Mouse (Mus musculus): ENCODE data around the gene Capza2. TPM values are rescaled to one million over a fixed set of nuclear protein-coding genes. Genes with fewer than 3 reads are reported as not detected.
A peak's percentile ranks its signal among the peaks of the same experiment; 100 is the strongest.

Gene Capza2
- polyA plus RNA-seq, 1 experiment from 2014 or later, result 97.5 TPM

DNA sequence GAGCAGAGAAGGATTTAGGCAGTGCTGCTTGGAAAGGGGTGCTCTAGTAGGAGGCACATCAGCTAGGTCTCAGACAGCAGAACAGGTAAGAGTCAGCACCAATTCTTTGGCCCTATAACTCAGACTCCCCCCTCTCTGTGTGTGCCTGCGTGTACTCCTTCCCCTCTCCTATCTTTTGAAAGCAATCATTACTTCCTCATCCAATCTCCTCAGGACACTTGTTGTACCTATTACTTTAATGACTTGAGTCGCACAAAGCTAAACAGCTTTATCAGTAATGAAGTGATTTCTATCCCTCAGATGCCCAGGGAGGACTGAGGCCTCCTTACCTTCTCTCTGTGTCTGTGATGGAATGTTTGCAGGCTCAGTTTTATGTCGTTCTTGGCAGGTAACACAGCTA is 10.1 kb downstream of the Capza2 start:
- peaks cover 32% of the 10 kb centered on the region for H3K4me1 ChIP-seq (replicated peaks)
- H3K4me2 ChIP-seq, result no peak overlapping the region
- ATAC-seq (ENCODE audit: low read depth) (peak; percentile 50), DNase-seq (no peak)
- no peaks in the 10 kb centered on the region for H3K9me3 ChIP-seq (replicated peaks)
- no peak overlapping the region for H3K4me3 ChIP-seq (replicated peaks)
- H3K27me3 ChIP-seq, result no peaks in the 10 kb centered on the region
- H3K27ac ChIP-seq, result no peak overlapping the region
- WGBS (ENCODE audit: insufficient replicate concordance), result 22% methylated on average over 3 of the region's 3 CpGs
- no peak overlapping the region for H3K9ac ChIP-seq
- peaks cover 19% of the 10 kb centered on the region for H3K36me3 ChIP-seq

- 62% methylated on average over 2 of the region's 2 CpGs for WGBS (ENCODE audit: insufficient replicate concordance)
- no peak for DNase-seq
- ATAC-seq (ENCODE audit: low read depth), result no peak
- Histone ChIP-seq H3K27me3 (no peaks in the 10 kb centered on the region), H3K27ac (no peak overlapping the region), H3K36me3 (peaks cover 50% of the 10 kb centered on the region), H3K4me2 (no peak overlapping the region), H3K4me1 (replicated peaks) (no peaks in the 10 kb centered on the region; the same call in 1 of the 2 replicates), H3K9ac (no peak overlapping the region), H3K9me3 (replicated peaks) (no peaks in the 10 kb centered on the region), H3K4me3 (replicated peaks) (no peak overlapping the region)
These were observed 16.1 kb downstream of the Capza2 start for GRCm38 (mm10) chr6:17652132-17652531.

GRCm38 (mm10) chr6:17655080-17655479 is 19.0 kb downstream of the Capza2 start:
- 43% methylated on average over 2 of the region's 2 CpGs for WGBS (ENCODE audit: insufficient replicate concordance)
- H3K27ac ChIP-seq, result no peak overlapping the region
- H3K4me1 ChIP-seq (replicated peaks), result no peaks in the 10 kb centered on the region
- peaks cover 47% of the 10 kb centered on the region for H3K36me3 ChIP-seq
- no peak overlapping the region for H3K9ac ChIP-seq
- no peak for ATAC-seq (ENCODE audit: low read depth)
- no peak overlapping the region for H3K4me3 ChIP-seq (replicated peaks)
- no peak for DNase-seq
- no peak overlapping the region for H3K4me2 ChIP-seq
- no peaks in the 10 kb centered on the region for H3K27me3 ChIP-seq
- no peaks in the 10 kb centered on the region for H3K9me3 ChIP-seq (replicated peaks)

GRCm38 (mm10) chr6:17657308-17657707 is 21.3 kb downstream of the Capza2 start:
- H3K27me3 ChIP-seq, result no peaks in the 10 kb centered on the region
- no peaks in the 10 kb centered on the region for H3K9me3 ChIP-seq (replicated peaks)
- no peaks in the 10 kb centered on the region for H3K4me1 ChIP-seq (replicated peaks)
- H3K9ac ChIP-seq, result no peak overlapping the region
- no peak overlapping the region for H3K4me2 ChIP-seq
- DNase-seq (no peak), ATAC-seq (ENCODE audit: low read depth) (no peak)
- H3K27ac ChIP-seq, result no peak overlapping the region
- WGBS (ENCODE audit: insufficient replicate concordance), result 78% methylated on average over 1 of the region's 1 CpGs
- H3K4me3 ChIP-seq (replicated peaks), result no peak overlapping the region
- H3K36me3 ChIP-seq, result peaks cover 48% of the 10 kb centered on the region

- no peak overlapping the region for H3K27ac ChIP-seq
- H3K27me3 ChIP-seq, result no peaks in the 10 kb centered on the region
- ATAC-seq (ENCODE audit: low read depth), result no peak
- H3K4me2 ChIP-seq, result no peak overlapping the region
- no peak overlapping the region for H3K9ac ChIP-seq
- H3K4me3 ChIP-seq (replicated peaks), result no peak overlapping the region
- WGBS (ENCODE audit: insufficient replicate concordance), result 84% methylated on average over 7 of the region's 7 CpGs
- no peak for DNase-seq
- no peaks in the 10 kb centered on the region for H3K4me1 ChIP-seq (replicated peaks)
- no peaks in the 10 kb centered on the region for H3K9me3 ChIP-seq (replicated peaks)
- peaks cover 63% of the 10 kb centered on the region for H3K36me3 ChIP-seq
These were observed 29.3 kb downstream of the Capza2 start for GRCm38 (mm10) chr6:17665348-17665747.

DNA sequence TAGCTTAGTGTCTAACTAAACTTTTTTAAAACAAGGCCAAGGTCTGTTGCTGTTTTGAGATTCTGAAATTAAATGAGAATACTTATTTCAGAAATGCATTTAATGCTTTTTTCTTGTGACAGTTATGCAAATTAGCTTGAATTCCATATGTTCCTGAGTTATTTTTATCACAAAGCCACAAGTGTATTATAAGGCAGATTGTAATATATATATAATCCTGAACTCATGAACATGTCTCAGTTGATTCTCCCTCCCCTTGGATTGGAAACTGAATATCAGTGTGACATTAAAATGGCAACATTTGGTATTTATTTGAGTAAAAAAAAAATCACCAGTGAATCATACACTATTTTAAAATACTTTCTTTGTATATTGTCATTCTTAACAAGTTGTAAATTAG is 30.0 kb downstream of the Capza2 start:
- no peaks in the 10 kb centered on the region for H3K27me3 ChIP-seq
- no peaks in the 10 kb centered on the region for H3K9me3 ChIP-seq (replicated peaks)
- H3K36me3 ChIP-seq, result peaks cover 59% of the 10 kb centered on the region
- no peak overlapping the region for H3K4me2 ChIP-seq
- no peak overlapping the region for H3K9ac ChIP-seq
- no peak for ATAC-seq (ENCODE audit: low read depth)
- no peak overlapping the region for H3K27ac ChIP-seq
- no peak overlapping the region for H3K4me3 ChIP-seq (replicated peaks)
- no peak for DNase-seq
- no peaks in the 10 kb centered on the region for H3K4me1 ChIP-seq (replicated peaks)

GRCm38 (mm10) chr6:17667813-17668212 is 31.8 kb downstream of the Capza2 start:
- H3K9ac ChIP-seq, result no peak overlapping the region
- no peak overlapping the region for H3K4me3 ChIP-seq (replicated peaks)
- ATAC-seq (ENCODE audit: low read depth) (no peak), DNase-seq (no peak)
- H3K27ac ChIP-seq, result no peak overlapping the region
- no peaks in the 10 kb centered on the region for H3K4me1 ChIP-seq (replicated peaks)
- peaks cover 47% of the 10 kb centered on the region for H3K36me3 ChIP-seq
- 83% methylated on average over 3 of the region's 3 CpGs for WGBS (ENCODE audit: insufficient replicate concordance)
- no peak overlapping the region for H3K4me2 ChIP-seq
- no peaks in the 10 kb centered on the region for H3K27me3 ChIP-seq
- H3K9me3 ChIP-seq (replicated peaks), result no peaks in the 10 kb centered on the region

- H3K36me3 ChIP-seq, result peaks cover 42% of the 10 kb centered on the region
- H3K4me3 ChIP-seq (replicated peaks), result no peak overlapping the region
- no peak for ATAC-seq (ENCODE audit: low read depth)
- no peak overlapping the region for H3K9ac ChIP-seq
- H3K27me3 ChIP-seq, result no peaks in the 10 kb centered on the region
- DNase-seq, result no peak
- no peaks in the 10 kb centered on the region for H3K9me3 ChIP-seq (replicated peaks)
- H3K4me2 ChIP-seq, result no peak overlapping the region
- 87% methylated on average over 12 of the region's 12 CpGs for WGBS (ENCODE audit: insufficient replicate concordance)
- no peaks in the 10 kb centered on the region for H3K4me1 ChIP-seq (replicated peaks)
- H3K27ac ChIP-seq, result no peak overlapping the region
These were observed 32.3 kb downstream of the Capza2 start for GRCm38 (mm10) chr6:17668334-17668733.

DNA sequence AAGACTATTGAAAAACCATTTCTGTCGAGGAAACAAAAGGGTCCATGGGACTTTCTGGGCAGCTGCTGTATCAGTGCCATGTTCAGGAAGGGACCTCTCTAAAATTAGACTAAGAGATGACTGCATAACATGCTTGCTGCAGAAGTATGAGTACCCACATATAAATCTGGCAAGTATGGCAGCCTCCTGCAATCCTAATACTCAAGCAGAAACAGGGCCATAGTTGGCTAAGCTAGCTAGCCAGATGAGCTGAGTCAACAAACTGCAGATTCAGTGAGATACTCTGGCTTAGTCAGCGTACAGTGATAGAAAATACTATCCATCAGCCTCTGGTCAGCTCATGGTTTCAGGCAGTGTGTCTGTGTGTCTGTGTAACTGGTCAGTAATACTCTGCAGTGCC is 33.8 kb downstream of the Capza2 start:
- no peak for DNase-seq
- Histone ChIP-seq H3K27me3 (no peaks in the 10 kb centered on the region), H3K4me2 (no peak overlapping the region), H3K4me1 (replicated peaks) (no peaks in the 10 kb centered on the region), H3K36me3 (peaks cover 30% of the 10 kb centered on the region), H3K9me3 (replicated peaks) (no peaks in the 10 kb centered on the region), H3K27ac (no peak overlapping the region), H3K9ac (no peak overlapping the region), H3K4me3 (replicated peaks) (no peak overlapping the region)
- 68% methylated on average over 2 of the region's 2 CpGs for WGBS (ENCODE audit: insufficient replicate concordance)
- no peak for ATAC-seq (ENCODE audit: low read depth)

DNA sequence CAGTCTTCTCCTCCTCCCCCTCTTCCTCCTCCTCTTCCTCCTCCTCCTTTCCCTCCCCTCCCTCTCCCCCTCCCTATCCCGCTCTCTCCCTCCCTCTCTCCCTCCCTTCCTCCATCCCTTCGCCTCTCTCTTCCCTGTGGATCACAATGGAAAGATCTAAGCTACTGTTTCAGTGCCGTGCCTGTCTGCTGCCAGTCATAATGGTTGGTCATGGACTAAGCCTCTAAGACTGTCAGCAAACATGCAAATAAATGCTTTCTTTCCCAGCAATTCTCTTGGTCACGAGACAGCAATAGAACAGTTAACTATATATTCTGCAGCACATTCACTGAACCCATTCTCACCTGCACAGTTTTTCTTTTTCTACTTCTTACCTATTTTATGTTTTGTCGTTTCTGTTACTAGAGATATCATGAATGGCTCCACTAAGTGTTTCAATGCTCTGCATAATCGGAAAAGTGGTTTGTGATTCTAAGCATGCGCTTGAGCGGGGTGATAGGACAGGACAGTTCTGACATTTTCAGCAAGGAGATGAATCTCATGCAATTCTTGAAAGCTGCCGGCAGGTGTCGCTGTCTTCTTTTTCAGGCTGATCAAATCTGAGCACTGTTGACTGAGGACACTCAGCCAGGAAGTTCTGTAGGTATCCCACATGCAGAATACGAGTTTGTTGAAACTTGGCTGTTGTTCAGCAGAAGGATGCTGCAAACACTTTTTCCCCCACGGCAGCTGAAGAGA is 39.2 kb downstream of the Capza2 start:
- Histone ChIP-seq H3K9ac (no peak overlapping the region), H3K4me2 (no peak overlapping the region), H3K4me1 (replicated peaks) (peaks cover 6% of the 10 kb centered on the region), H3K36me3 (no peaks in the 10 kb centered on the region), H3K27me3 (no peaks in the 10 kb centered on the region), H3K4me3 (replicated peaks) (no peak overlapping the region), H3K9me3 (replicated peaks) (no peaks in the 10 kb centered on the region), H3K27ac (no peak overlapping the region)
- DNase-seq (no peak), ATAC-seq (ENCODE audit: low read depth) (peak; percentile 66)
- WGBS (ENCODE audit: insufficient replicate concordance), result 24% methylated on average over 12 of the region's 12 CpGs

- H3K4me1 ChIP-seq (replicated peaks), result peaks cover 17% of the 10 kb centered on the region
- no peak overlapping the region for H3K9ac ChIP-seq
- H3K4me2 ChIP-seq, result no peak overlapping the region
- no peak for DNase-seq
- H3K4me3 ChIP-seq (replicated peaks), result no peak overlapping the region
- peaks cover 6% of the 10 kb centered on the region for H3K9me3 ChIP-seq (replicated peaks)
- 54% methylated on average over 2 of the region's 2 CpGs for WGBS (ENCODE audit: insufficient replicate concordance)
- no peak overlapping the region for H3K27ac ChIP-seq
- no peaks in the 10 kb centered on the region for H3K27me3 ChIP-seq
- ATAC-seq (ENCODE audit: low read depth), result no peak
- no peaks in the 10 kb centered on the region for H3K36me3 ChIP-seq
These were observed 41.0 kb downstream of the Capza2 start for GRCm38 (mm10) chr6:17677008-17677407.

- WGBS (ENCODE audit: insufficient replicate concordance), result 72% methylated on average over 6 of the region's 6 CpGs
These were observed 44.4 kb downstream of the Capza2 start for GRCm38 (mm10) chr6:17680266-17680925.

More at GRCm38 (mm10) chr6:17680266-17680925, 44.4 kb downstream of the Capza2 start:
- Histone ChIP-seq H3K36me3 (no peaks in the 10 kb centered on the region), H3K27ac (no peak overlapping the region), H3K4me2 (no peak overlapping the region), H3K4me3 (replicated peaks) (no peak overlapping the region), H3K9me3 (replicated peaks) (peaks cover 6% of the 10 kb centered on the region), H3K4me1 (replicated peaks) (peaks cover 17% of the 10 kb centered on the region), H3K9ac (no peak overlapping the region), H3K27me3 (no peaks in the 10 kb centered on the region)
- ATAC-seq (ENCODE audit: low read depth) (peak; percentile 92), DNase-seq (no peak)

All from liver, embryonic 13.5 days (tissue).